Comparison of ENCODE assay signal across 9 mouse cellular contexts in the genomic region with DNA sequence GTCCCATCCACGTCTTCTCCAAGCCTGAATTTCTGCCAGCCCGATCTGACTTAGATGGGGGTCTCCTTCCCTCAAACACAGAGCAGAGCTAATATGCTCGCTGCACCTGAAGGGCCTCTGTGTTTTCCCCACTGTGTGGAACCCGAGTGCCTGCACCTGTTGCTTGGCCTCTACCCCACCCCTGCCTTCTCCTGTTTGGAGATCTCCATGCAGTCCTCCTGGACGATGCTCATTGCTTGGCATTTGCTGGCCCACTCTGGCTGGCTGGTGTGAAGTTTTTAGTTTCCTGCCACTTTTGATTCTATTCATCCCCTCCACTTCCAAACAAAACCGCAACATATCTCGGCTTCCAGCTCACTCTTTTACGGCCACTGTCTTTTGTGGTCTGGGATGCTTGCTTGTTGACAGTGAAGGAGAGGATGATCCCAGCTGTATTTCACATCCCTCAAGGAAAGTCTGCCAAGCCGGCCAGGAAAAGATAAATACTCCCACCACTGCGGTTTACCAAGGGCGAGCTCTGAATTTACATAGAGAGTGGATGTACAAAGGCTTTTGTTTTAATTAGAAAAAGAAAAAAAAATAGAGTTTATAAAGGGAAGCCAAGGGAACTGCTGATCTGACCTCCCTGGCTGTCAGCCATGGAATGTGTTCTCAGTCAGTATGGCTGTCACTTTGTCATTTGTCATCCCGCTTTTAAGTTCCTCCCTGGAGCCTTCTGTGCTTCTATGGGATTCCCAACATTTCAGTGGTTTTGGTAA.
DNase-seq lines count a peak whose midpoint lies in the region; ATAC-seq and TF ChIP-seq lines count a peak whose summit lies in the region.
"Had no signal": no experiment of that assay in that cellular context is flagged by ENCODE, and none has a peak within 500 bp of the region (broad histone marks: within the 10 kb centered on the region; RNA-seq: fewer than 3 reads in every experiment).

No protein-coding gene starts in this region.

- no peak for ATAC-seq in liver, embryonic 12.5 days
- ATAC-seq in embryonic facial prominence, embryonic 15.5 days (ENCODE audit: insufficient number of reproducible peaks, low FRiP score, low TSS enrichment, low read depth): peak; percentile 32; the same call in 1 of the 2 replicates
- ATAC-seq in kidney, postnatal 0 days (replicated peaks; ENCODE audit: low FRiP score, low read depth): peak; percentile 68
- no peak for ATAC-seq in CD4-positive, CD25-positive, alpha-beta regulatory T cell, adult 4 months

- TF ChIP-seq CTCF in liver, adult 2 months (IDR thresholded peaks at IDR 0.05; ENCODE audit: low read depth, low read length): no peak
- TF ChIP-seq CTCF in kidney, postnatal 0 days (IDR thresholded peaks at IDR 0.05; ENCODE audit: low read depth): no peak

- H3K27me3 ChIP-seq in liver, adult 2 months (ENCODE audit: control insufficient read depth, insufficient read depth, low read length): no peaks in the 10 kb centered on the region
- H3K27me3 ChIP-seq in liver, embryonic 12.5 days (replicated peaks): no peaks in the 10 kb centered on the region
- H3K27me3 ChIP-seq in embryonic facial prominence, embryonic 15.5 days: no peaks in the 10 kb centered on the region; the same call in 1 of the 2 replicates
- H3K27me3 ChIP-seq in kidney, postnatal 0 days (ENCODE audit: insufficient read depth, low read length): no peaks in the 10 kb centered on the region
- H3K27me3 ChIP-seq: forebrain, embryonic 12.5 days had no signal

- H3K79me2 ChIP-seq in liver, adult 2 months (ENCODE audit: control insufficient read depth, insufficient read depth, low read length): no peaks in the 10 kb centered on the region

- no peak overlapping the region for H3K4me3 ChIP-seq in liver, adult 2 months (ENCODE audit: insufficient read depth, low read depth, low read length)
- H3K4me3 ChIP-seq in liver, embryonic 12.5 days: no peak overlapping the region
- H3K4me3 ChIP-seq in embryonic facial prominence, embryonic 15.5 days (replicated peaks): no peak overlapping the region
- no peak overlapping the region for H3K4me3 ChIP-seq in kidney, postnatal 0 days (replicated peaks; ENCODE audit: low read depth, low read length)
- H3K4me3 ChIP-seq: forebrain, embryonic 12.5 days had no signal

- no peaks in the 10 kb centered on the region for H3K36me3 ChIP-seq in liver, adult 2 months (ENCODE audit: control insufficient read depth, insufficient read depth, low read length)
- H3K36me3 ChIP-seq in liver, embryonic 12.5 days: no peaks in the 10 kb centered on the region
- H3K36me3 ChIP-seq in embryonic facial prominence, embryonic 15.5 days: no peaks in the 10 kb centered on the region
- H3K36me3 ChIP-seq in kidney, postnatal 0 days (ENCODE audit: insufficient read depth, low read length): no peaks in the 10 kb centered on the region
- H3K36me3 ChIP-seq: forebrain, embryonic 12.5 days had no signal

- H3K4me2 ChIP-seq in liver, embryonic 12.5 days: no peak overlapping the region
- no peak overlapping the region for H3K4me2 ChIP-seq in embryonic facial prominence, embryonic 15.5 days (replicated peaks)
- no peak overlapping the region for H3K4me2 ChIP-seq in kidney, postnatal 0 days (ENCODE audit: low read length)
- H3K4me2 ChIP-seq: forebrain, embryonic 12.5 days had no signal

- 75% methylated on average over 12 of the region's 12 CpGs for WGBS in liver, adult 2 months
- WGBS in liver, embryonic 12.5 days (ENCODE audit: insufficient replicate concordance): 65% methylated on average over 12 of the region's 12 CpGs
- 50% methylated on average over 12 of the region's 12 CpGs for WGBS in embryonic facial prominence, embryonic 15.5 days
- WGBS in kidney, postnatal 0 days: 35% methylated on average over 12 of the region's 12 CpGs

- H3K27ac ChIP-seq in liver, adult 2 months (replicated peaks; ENCODE audit: insufficient read depth, low read depth, low read length): no peak overlapping the region
- H3K27ac ChIP-seq in liver, embryonic 12.5 days: no peak overlapping the region
- H3K27ac ChIP-seq in embryonic facial prominence, embryonic 15.5 days (replicated peaks): no peak overlapping the region
- H3K27ac ChIP-seq in kidney, postnatal 0 days: no peak overlapping the region
- H3K27ac ChIP-seq: forebrain, embryonic 12.5 days had no signal

- no peaks in the 10 kb centered on the region for H3K4me1 ChIP-seq in liver, adult 2 months (ENCODE audit: control insufficient read depth, insufficient read depth, low read length)
- H3K4me1 ChIP-seq in liver, embryonic 12.5 days: no peaks in the 10 kb centered on the region
- H3K4me1 ChIP-seq in embryonic facial prominence, embryonic 15.5 days: peaks cover 12% of the 10 kb centered on the region; the same call in 1 of the 2 replicates
- no peaks in the 10 kb centered on the region for H3K4me1 ChIP-seq in kidney, postnatal 0 days (replicated peaks; ENCODE audit: insufficient read depth, low read length)
- H3K4me1 ChIP-seq: forebrain, embryonic 12.5 days had no signal

- H3K9ac ChIP-seq in liver, adult 2 months (ENCODE audit: low read depth, low read length): no peak overlapping the region
- H3K9ac ChIP-seq in liver, embryonic 12.5 days: no peak overlapping the region
- no peak overlapping the region for H3K9ac ChIP-seq in embryonic facial prominence, embryonic 15.5 days
- H3K9ac ChIP-seq in kidney, postnatal 0 days (ENCODE audit: low read depth, low read length): no peak overlapping the region
- H3K9ac ChIP-seq: forebrain, embryonic 12.5 days had no signal

- no peaks in the 10 kb centered on the region for H3K9me3 ChIP-seq in liver, embryonic 12.5 days (replicated peaks)
- no peaks in the 10 kb centered on the region for H3K9me3 ChIP-seq in embryonic facial prominence, embryonic 15.5 days (replicated peaks)
- no peaks in the 10 kb centered on the region for H3K9me3 ChIP-seq in kidney, postnatal 0 days (replicated peaks; ENCODE audit: low read length)
- H3K9me3 ChIP-seq: forebrain, embryonic 12.5 days had no signal

- TF ChIP-seq POLR2A in liver, adult 2 months (IDR thresholded peaks at IDR 0.05; ENCODE audit: extremely low read depth, insufficient read depth, low read length): no peak

- peak; percentile 8 for DNase-seq in liver, adult 2 months (ENCODE audit: extremely low read depth, low read depth, low spot score)
- DNase-seq in kidney, postnatal 0 days (ENCODE audit: low spot score): peak; percentile 94
- DNase-seq in skeletal muscle tissue, adult 2 months (ENCODE audit: low read depth, low spot score): peak; percentile 10
- no peak for DNase-seq in cerebellum, adult 8-10 months
- no peak for DNase-seq in cerebellum, adult 9-11 months

Comparison
In these comparisons a context has a peak if more than half of its experiments do, and no peak if none do; other contexts are left out.
1. DNase-seq: peak in liver, adult 2 months (single experiment), kidney, postnatal 0 days (single experiment) and skeletal muscle tissue, adult 2 months (single experiment); none in cerebellum, adult 8-10 months (single experiment) and cerebellum, adult 9-11 months (single experiment).
2. ATAC-seq: peak in embryonic facial prominence, embryonic 15.5 days (single experiment) and kidney, postnatal 0 days (single experiment); none in liver, embryonic 12.5 days (single experiment) and CD4-positive, CD25-positive, alpha-beta regulatory T cell, adult 4 months (single experiment).